Mouse (Mus musculus) B cell, adult (primary cell): Measurements from ENCODE around the gene Zfp518b. TPM values are rescaled to one million over a fixed set of nuclear protein-coding genes. Genes with fewer than 3 reads are reported as not detected.

Source experiments
- total RNA-seq: library from RNA; stranded (reverse); gene quantifications from 4 replicates; pipeline ENCODE4 v1.2.4, GENCODE M21; 2023; ENCODE audit not compliant: inconsistent age

Gene Zfp518b
- 2.9 to 4.5 TPM (median 4.3 TPM) in 4 replicates for total RNA-seq

GRCm38 (mm10) chr5:38684164-38684911 is at the start of gene Zfp518b:
Gene Zfp518b (minus strand): TSS chr5:38684826.

Other genes with a start within 250 kb of the Zfp518b start
- 14.5 to 24.7 TPM (median 19.1 TPM) in 4 replicates for gene Slc2a9, start 181.7 kb downstream of the Zfp518b start, total RNA-seq
- gene Wdr1, start 121.6 kb downstream of the Zfp518b start, total RNA-seq, result 326 to 368 TPM (median 341 TPM) in 4 replicates
- gene Clnk, start 192.0 kb upstream of the Zfp518b start, total RNA-seq, result not detected in 4 replicates